In the genomic region with DNA sequence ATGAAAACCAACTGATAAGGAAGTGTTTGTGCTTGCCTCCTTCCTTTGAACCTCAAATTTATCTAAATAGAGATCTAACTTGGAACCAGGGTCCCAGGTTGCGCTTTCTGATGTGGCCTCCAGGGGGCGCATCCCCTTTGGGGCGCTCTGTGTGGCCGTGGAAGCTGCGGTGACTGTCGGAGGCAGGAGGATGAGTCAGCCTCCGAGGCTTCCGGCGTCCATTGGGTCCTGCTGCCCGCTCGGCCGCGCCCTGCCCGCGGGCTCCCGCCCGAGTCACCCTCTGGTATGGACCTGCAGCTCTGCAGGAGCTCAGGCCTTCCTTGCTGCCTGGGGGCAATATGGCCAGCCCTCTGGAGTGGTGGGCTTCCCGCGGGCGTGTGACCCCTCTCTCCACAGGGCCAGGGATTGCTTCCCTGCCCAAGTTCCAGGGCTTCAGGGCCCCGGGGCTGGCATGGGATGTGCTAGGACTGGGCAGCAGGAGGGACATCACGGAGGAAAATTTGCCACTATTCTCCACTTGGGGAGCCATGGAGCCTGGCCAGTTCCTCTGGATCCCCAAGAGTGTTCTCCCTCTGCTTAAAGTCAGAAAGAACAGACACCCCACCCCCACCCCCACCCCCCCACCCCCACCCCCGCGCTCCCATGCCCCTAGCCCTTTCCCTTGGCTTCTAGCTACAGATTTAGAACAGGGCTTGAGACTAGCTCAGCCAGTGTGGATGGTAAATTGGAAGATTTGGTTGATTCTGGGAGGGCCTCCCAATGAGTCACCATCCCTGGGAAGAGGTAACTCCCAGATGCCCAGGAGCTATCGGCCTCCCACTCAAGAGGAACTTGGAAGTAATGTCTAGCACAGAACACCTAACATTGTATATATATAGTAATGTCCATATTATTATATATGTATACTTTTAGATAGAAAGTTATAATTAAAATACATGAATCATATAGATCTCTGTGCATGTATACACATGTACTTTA, we compare ENCODE assay signal across 8 mouse cellular contexts. TPM values are rescaled to one million over a fixed set of nuclear protein-coding genes. Genes with fewer than 3 reads are reported as not detected.
DNase-seq lines count a peak whose midpoint lies in the region; ATAC-seq lines count a peak whose summit lies in the region.

No protein-coding gene starts in this region.

- H3K36me3 ChIP-seq in hindbrain, embryonic 12.5 days = no peaks in the 10 kb centered on the region

- no peaks in the 10 kb centered on the region for H3K9me3 ChIP-seq in hindbrain, embryonic 12.5 days (replicated peaks)

- H3K27me3 ChIP-seq in hindbrain, embryonic 12.5 days = no peaks in the 10 kb centered on the region

- H3K4me2 ChIP-seq in hindbrain, embryonic 12.5 days (replicated peaks) = peak overlapping the region; percentile 78

- peak overlapping the region; percentile 65 for H3K9ac ChIP-seq in hindbrain, embryonic 12.5 days

- 0 out of 2 replicates have a peak overlapping the region, but pooled peaks have one; percentile 44 for H3K27ac ChIP-seq in hindbrain, embryonic 12.5 days

- peaks cover 20% of the 10 kb centered on the region for H3K4me1 ChIP-seq in hindbrain, embryonic 12.5 days

- DNase-seq in Muller cell, postnatal 12 days (ENCODE audit: inconsistent ontology term) = peak; percentile 91
- peak; percentile 44 for DNase-seq in cerebellum, adult 9-11 months
- DNase-seq in frontal cortex, postnatal 10 days (ENCODE audit: low spot score in 2 of 2) = peak; percentile 66 to 77
- DNase-seq in layer of hippocampus, postnatal 25 days (ENCODE audit: extremely low spot score in 1 of 2, low spot score in 1 of 2) = peak; percentile 66 to 81
- DNase-seq in lung, postnatal 25 days (ENCODE audit: low spot score) = peak; percentile 89
- peak; percentile 11 for DNase-seq in retina, adult 2 months (ENCODE audit: low read depth, low spot score)
- peak; percentile 74 to 75 for DNase-seq in thymus, postnatal 36 days

- ATAC-seq in hindbrain, embryonic 12.5 days (ENCODE audit: low FRiP score) = peak; percentile 90

- 3% methylated on average over 24 of the region's 25 CpGs for WGBS in hindbrain, embryonic 12.5 days

- H3K4me3 ChIP-seq in hindbrain, embryonic 12.5 days = peak overlapping the region; percentile 42

RNA-seq across cellular contexts. Expression of gene Plekhg6, which starts 46.1 kb away (rescaled TPM):
- polyA plus RNA-seq in hindbrain, embryonic 12.5 days (2016; fragmentation: Nextera tagmentation; extraction: Ambion mirVana) = 0.18 and 0.22 TPM in 2 replicates
- total RNA-seq in layer of hippocampus, postnatal 25 days (2021) = not detected

Comparison
In these comparisons a context has a peak if more than half of its experiments do, and no peak if none do; other contexts are left out.
1. Peak in every context shown above with its lines: DNase-seq, ATAC-seq, H3K4me3 ChIP-seq and H3K27ac ChIP-seq.
2. DNase-seq: peak in every context shown above with its lines; median percentile 91 in Muller cell, postnatal 12 days; 89 in lung, postnatal 25 days; 74 in thymus, postnatal 36 days; 74 in layer of hippocampus, postnatal 25 days; 72 in frontal cortex, postnatal 10 days; 44 in cerebellum, adult 9-11 months; 11 in retina, adult 2 months.